Mouse (Mus musculus) liver, postnatal 0 days (tissue): ENCODE results near the gene Sac3d1.

ENCODE experiments used
- CTCF ChIP-seq: sonication (generic); IDR thresholded peaks from 2 replicates; pipeline ENCODE4 v1.5.1; 2016; ENCODE audit warnings: antibody characterized with exemption, low read depth
- EP300 ChIP-seq: IDR thresholded peaks from 2 replicates; pipeline ENCODE4 v1.6.1; 2016; ENCODE audit warnings: antibody characterized with exemption, low read depth, mild to moderate bottlenecking

GRCm38 (mm10) chr19:6136397-6136796 is 17.9 kb upstream of the Sac3d1 start:
- TF ChIP-seq EP300 (no peak), CTCF (no peak)
